ENCODE assay signal across 8 mouse cellular contexts in the genomic region with DNA sequence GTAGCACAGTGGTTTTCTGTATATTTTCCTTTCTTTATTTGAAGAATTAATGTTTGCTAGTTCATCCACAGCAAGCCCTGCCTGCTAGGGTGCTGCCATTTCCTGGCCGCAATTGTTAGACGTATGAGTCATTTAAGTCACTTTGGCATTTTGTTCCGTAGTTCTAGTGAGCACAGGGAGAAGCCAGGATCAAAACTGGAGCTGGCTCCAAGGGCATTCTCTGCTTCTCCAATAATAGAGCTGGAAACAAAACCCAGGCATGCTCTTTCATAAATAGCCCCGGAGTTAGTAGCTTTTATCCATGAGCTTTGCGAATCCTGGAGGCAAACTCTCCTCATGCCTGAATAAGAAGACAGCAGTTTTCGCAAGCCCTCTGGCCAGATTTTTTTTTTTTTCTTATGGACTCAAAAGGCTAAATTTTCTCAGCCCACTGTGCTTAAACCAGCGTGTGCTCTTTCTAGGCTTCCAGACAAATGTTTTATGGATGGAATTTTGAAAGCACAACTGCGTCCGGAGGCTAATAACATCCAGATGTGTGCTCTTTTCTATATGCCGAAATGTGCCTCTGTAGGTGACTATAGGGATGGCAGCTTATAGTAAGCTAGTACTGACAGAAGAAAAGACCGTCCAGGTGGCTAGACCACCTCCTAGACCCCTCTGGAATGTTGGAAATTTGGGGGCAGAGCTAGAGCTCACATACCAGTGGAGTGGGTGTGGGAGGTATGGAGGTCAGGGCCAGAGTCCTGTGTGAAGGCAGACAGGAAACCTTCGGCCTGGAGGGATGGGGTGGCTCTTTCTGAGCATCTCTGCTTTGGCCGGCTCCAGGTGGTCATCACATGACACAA. TPM values are rescaled to one million over a fixed set of nuclear protein-coding genes. Genes with fewer than 3 reads are reported as not detected.
DNase-seq lines count a peak whose midpoint lies in the region; ATAC-seq and TF ChIP-seq lines count a peak whose summit lies in the region.

No protein-coding gene starts in this region.

- TF ChIP-seq CTCF in MEL (IDR thresholded peaks at IDR 0.05 in 2 of 3, conservative IDR thresholded peaks at IDR 0.05 in 1 of 3; ENCODE audit: control insufficient read depth in 1 of 3, insufficient read depth in 1 of 3, low read depth in 2 of 3, low read length in 3 of 3, poor library complexity in 1 of 3, severe bottlenecking in 1 of 3) = no peak
- peak; percentile 52 for TF ChIP-seq CTCF in hindbrain, postnatal 0 days (IDR thresholded peaks at IDR 0.05; ENCODE audit: low read depth)

- no peaks in the 10 kb centered on the region for H3K9me3 ChIP-seq in MEL (replicated peaks; ENCODE audit: insufficient read depth, low read length)
- H3K9me3 ChIP-seq in forebrain, embryonic 12.5 days = no peaks in the 10 kb centered on the region
- H3K9me3 ChIP-seq in hindbrain, postnatal 0 days (ENCODE audit: low read length) = no peaks in the 10 kb centered on the region
- no peaks in the 10 kb centered on the region for H3K9me3 ChIP-seq in midbrain, embryonic 15.5 days

- TF ChIP-seq POLR2A in MEL (IDR thresholded peaks at IDR 0.05; ENCODE audit: control insufficient read depth in 1 of 2, insufficient read depth in 1 of 2, low read depth in 1 of 2, low read length in 2 of 2, poor library complexity in 1 of 2) = no peak

- no peak for TF ChIP-seq EP300 in MEL (IDR thresholded peaks at IDR 0.05; ENCODE audit: low read depth in 1 of 2, low read length in 2 of 2)

- intact Hi-C loops in heart, postnatal 25 days (cut with DNase I) = no loop called here

- peak overlapping the region; percentile 99 for H3K4me2 ChIP-seq in forebrain, embryonic 12.5 days
- peak overlapping the region; percentile 96 for H3K4me2 ChIP-seq in hindbrain, postnatal 0 days (ENCODE audit: low read depth, low read length)
- H3K4me2 ChIP-seq in midbrain, embryonic 15.5 days = peak overlapping the region; percentile 87

- WGBS in forebrain, embryonic 12.5 days = 21% methylated on average over 13 of the region's 13 CpGs
- 19% methylated on average over 13 of the region's 13 CpGs for WGBS in hindbrain, postnatal 0 days
- 17% methylated on average over 13 of the region's 13 CpGs for WGBS in midbrain, embryonic 15.5 days

- H3K27ac ChIP-seq in MEL (ENCODE audit: control insufficient read depth, low read depth, low read length) = no peak overlapping the region
- no peak overlapping the region for H3K27ac ChIP-seq in forebrain, embryonic 12.5 days
- H3K27ac ChIP-seq in hindbrain, postnatal 0 days = peak overlapping the region; percentile 8; the same call in 1 of the 2 replicates
- peak overlapping the region; percentile 70 for H3K27ac ChIP-seq in midbrain, embryonic 15.5 days

- H3K36me3 ChIP-seq in MEL (ENCODE audit: control insufficient read depth in 1 of 2, insufficient read depth in 2 of 2, low read length in 2 of 2) = peaks cover 1 to 5% of the 10 kb centered on the region in 2 experiments
- no peaks in the 10 kb centered on the region for H3K36me3 ChIP-seq in forebrain, embryonic 12.5 days (replicated peaks)
- no peaks in the 10 kb centered on the region for H3K36me3 ChIP-seq in hindbrain, postnatal 0 days (ENCODE audit: insufficient read depth, low read length)
- no peaks in the 10 kb centered on the region for H3K36me3 ChIP-seq in midbrain, embryonic 15.5 days (replicated peaks)

- H3K79me2 ChIP-seq in MEL (ENCODE audit: control insufficient read depth, insufficient read depth, low read length, poor library complexity) = peaks cover 10% of the 10 kb centered on the region

- H3K4me1 ChIP-seq in MEL (ENCODE audit: control insufficient read depth in 1 of 2, insufficient read depth in 2 of 2, low read length in 2 of 2) = peaks cover 5 to 10% of the 10 kb centered on the region in 2 experiments
- H3K4me1 ChIP-seq in forebrain, embryonic 12.5 days = peaks cover 15% of the 10 kb centered on the region
- 0 out of 2 replicates have a peak, but pooled peaks cover 3% of the 10 kb centered on the region for H3K4me1 ChIP-seq in hindbrain, postnatal 0 days (ENCODE audit: insufficient read depth, low read length)
- peaks cover 22% of the 10 kb centered on the region for H3K4me1 ChIP-seq in midbrain, embryonic 15.5 days

- H3K9ac ChIP-seq in MEL (ENCODE audit: control insufficient read depth, low read depth, low read length, poor library complexity, severe bottlenecking) = peak overlapping the region; percentile 46
- H3K9ac ChIP-seq in forebrain, embryonic 12.5 days = peak overlapping the region; percentile 66
- peak overlapping the region; percentile 70 for H3K9ac ChIP-seq in hindbrain, postnatal 0 days (replicated peaks; ENCODE audit: low read length)
- H3K9ac ChIP-seq in midbrain, embryonic 15.5 days = peak overlapping the region; percentile 64

- peak; percentile 93 for DNase-seq in heart, adult 11 months
- no peak for DNase-seq in heart, postnatal 25 days (ENCODE audit: low spot score)
- DNase-seq in MEL (ENCODE audit: low read depth, low spot score) = no peak
- peak; percentile 30 for DNase-seq in hindbrain, postnatal 0 days (ENCODE audit: low spot score)
- DNase-seq in thymus, postnatal 36 days = no peak
- no peak for DNase-seq in spleen, adult 12 weeks (ENCODE audit: low spot score)

- H3K27me3 ChIP-seq in MEL (ENCODE audit: control insufficient read depth in 1 of 2, insufficient read depth in 2 of 2, low read length in 2 of 2) = no peaks in the 10 kb centered on the region
- peaks cover 2% of the 10 kb centered on the region; the same call in 1 of the 2 replicates for H3K27me3 ChIP-seq in forebrain, embryonic 12.5 days
- H3K27me3 ChIP-seq in hindbrain, postnatal 0 days (ENCODE audit: insufficient read depth, low read length) = no peaks in the 10 kb centered on the region
- no peaks in the 10 kb centered on the region for H3K27me3 ChIP-seq in midbrain, embryonic 15.5 days (replicated peaks)

- ATAC-seq in forebrain, embryonic 12.5 days (ENCODE audit: low FRiP score) = no peak; the same call in none of the 2 replicates
- ATAC-seq in hindbrain, postnatal 0 days = no peak; the same call in 1 of the 2 replicates
- ATAC-seq in midbrain, embryonic 15.5 days (replicated peaks) = peak; percentile 84

- TF ChIP-seq RAD21 in MEL (IDR thresholded peaks at IDR 0.05; ENCODE audit: low read depth, low read length) = no peak

- peak overlapping the region; percentile 82 to 86 for H3K4me3 ChIP-seq in MEL (ENCODE audit: control insufficient read depth in 1 of 2, insufficient read depth in 1 of 2, low read depth in 2 of 2, low read length in 2 of 2)
- H3K4me3 ChIP-seq in forebrain, embryonic 12.5 days (replicated peaks) = peak overlapping the region; percentile 56
- H3K4me3 ChIP-seq in hindbrain, postnatal 0 days (ENCODE audit: low read length) = peak overlapping the region; percentile 64
- peak overlapping the region; percentile 61 for H3K4me3 ChIP-seq in midbrain, embryonic 15.5 days

TF ChIP-seq in MEL, 35 proteins besides CTCF, POLR2A, EP300 and RAD21:
- TF ChIP-seq MAFK (IDR thresholded peaks at IDR 0.05; ENCODE audit: borderline replicate concordance, low read depth, low read length) (no peak), CHD2 (IDR thresholded peaks at IDR 0.05; ENCODE audit: low read length) (no peak), SIN3A (IDR thresholded peaks at IDR 0.05; ENCODE audit: low read length) (no peak), USF1 (IDR thresholded peaks at IDR 0.05; ENCODE audit: low read depth, low read length) (no peak), MXI1 (IDR thresholded peaks at IDR 0.05; ENCODE audit: low read depth, low read length) (no peak), HCFC1 (IDR thresholded peaks at IDR 0.05; ENCODE audit: low read depth, low read length) (no peak), MAZ (IDR thresholded peaks at IDR 0.05; ENCODE audit: low read depth, low read length) (no peak; the same call in 1 of the 2 replicates), GATA1 (IDR thresholded peaks at IDR 0.05; ENCODE audit: low read depth, low read length) (no peak), ZKSCAN1 (IDR thresholded peaks at IDR 0.05; ENCODE audit: low read depth, low read length) (no peak), SMC3 (IDR thresholded peaks at IDR 0.05; ENCODE audit: low read depth, low read length) (no peak), RCOR1 (IDR thresholded peaks at IDR 0.05; ENCODE audit: low read depth, low read length) (no peak), TCF12 (IDR thresholded peaks at IDR 0.05; ENCODE audit: low read depth, low read length) (no peak), GABPA (IDR thresholded peaks at IDR 0.05; ENCODE audit: low read depth, low read length) (no peak)

RNA-seq across cellular contexts. Expression of a gene that starts 0.6 kb away (rescaled TPM):
- total RNA-seq in heart, postnatal 25 days (2021) = 100 to 1,000 TPM; 165 to 166 TPM
- total RNA-seq in MEL (2012; rRNA removed) = 114 and 143 TPM in 2 replicates
- polyA plus RNA-seq in MEL (2012; ENCODE audit: insufficient read depth in 1 of 2, insufficient read length in 2 of 2, low read depth in 1 of 2, low replicate concordance in 2 of 2, missing spikeins in 1 of 2) = 100 to 1,000 TPM; 190 to 461 TPM
- polyA plus RNA-seq in forebrain, embryonic 12.5 days (2016; fragmentation: Nextera tagmentation; extraction: Ambion mirVana) = 61.8 and 62.7 TPM in 2 replicates
- total RNA-seq in hindbrain, postnatal 0 days (2014; rRNA removed) = 86.9 and 102 TPM in 2 replicates
- polyA plus RNA-seq in hindbrain, postnatal 0 days (2015; fragmentation: Nextera tagmentation; extraction: Ambion mirVana) = 136 TPM in 2 replicates
- 136 and 139 TPM in 2 replicates for polyA plus RNA-seq in midbrain, embryonic 15.5 days (2015; fragmentation: Nextera tagmentation; extraction: Ambion mirVana)

RNA-seq across cellular contexts. Expression of a gene that starts 11.2 kb away (rescaled TPM):
- total RNA-seq in heart, postnatal 25 days (2021) = 1 to 10 TPM; 1.9 to 2.0 TPM
- not detected in 2 replicates for total RNA-seq in MEL (2012; rRNA removed)
- under 1 TPM in 1 of 2 experiments, not detected in 1; 0.14 TPM for polyA plus RNA-seq in MEL (2012; ENCODE audit: insufficient read depth in 1 of 2, insufficient read length in 2 of 2, low read depth in 1 of 2, low replicate concordance in 2 of 2, missing spikeins in 1 of 2)
- 0.95 and 1.3 TPM in 2 replicates for polyA plus RNA-seq in forebrain, embryonic 12.5 days (2016; fragmentation: Nextera tagmentation; extraction: Ambion mirVana)
- total RNA-seq in hindbrain, postnatal 0 days (2014; rRNA removed) = 0.26 and 0.29 TPM in 2 replicates
- polyA plus RNA-seq in hindbrain, postnatal 0 days (2015; fragmentation: Nextera tagmentation; extraction: Ambion mirVana) = 0.89 and 1.6 TPM in 2 replicates
- polyA plus RNA-seq in midbrain, embryonic 15.5 days (2015; fragmentation: Nextera tagmentation; extraction: Ambion mirVana) = 0.74 and 1.4 TPM in 2 replicates

Comparison
In these comparisons a context has a peak if more than half of its experiments do, and no peak if none do; other contexts are left out.
1. DNase-seq: peak in heart, adult 11 months (single experiment) and hindbrain, postnatal 0 days (single experiment); none in heart, postnatal 25 days (single experiment), MEL (single experiment), thymus, postnatal 36 days (0 of 2) and spleen, adult 12 weeks (single experiment).
2. H3K27ac ChIP-seq: peak in hindbrain, postnatal 0 days (single experiment) and midbrain, embryonic 15.5 days (single experiment); none in MEL (single experiment) and forebrain, embryonic 12.5 days (single experiment).
3. Peak in every context shown above with its lines, with median percentiles within 50 percentile points of each other: H3K4me3 ChIP-seq, H3K9ac ChIP-seq and H3K4me2 ChIP-seq.